Mouse (Mus musculus): ENCODE measurements at regions not wholly inside any gene's neighbourhood (a gene's known extent, or its start where the extent isn't known, plus 50 kb on each side); places are given as distances from the start of the nearest gene placed in this dataset.

GRCm38 (mm10) chr5:132758941-132759340 is 215.8 kb upstream of the Auts2 start:
- no peak overlapping the region for H3K27ac ChIP-seq
- no peak overlapping the region for H3K4me3 ChIP-seq (ENCODE audit: low read length)
- H3K9me3 ChIP-seq (ENCODE audit: low read length): no peaks in the 10 kb centered on the region
- 69% methylated on average over 10 of the region's 10 CpGs for WGBS
- DNase-seq (ENCODE audit: low spot score) (peak; percentile 6), ATAC-seq (no peak)
- no peak for TF ChIP-seq CTCF (IDR thresholded peaks at IDR 0.05; ENCODE audit: low read depth)
- no peak overlapping the region for H3K4me2 ChIP-seq (ENCODE audit: low read depth, low read length)
- H3K36me3 ChIP-seq (ENCODE audit: insufficient read depth, low read length): no peaks in the 10 kb centered on the region
- no peaks in the 10 kb centered on the region for H3K4me1 ChIP-seq (ENCODE audit: insufficient read depth, low read length)
- no peaks in the 10 kb centered on the region for H3K27me3 ChIP-seq (ENCODE audit: insufficient read depth, low read length)
- no peak overlapping the region for H3K9ac ChIP-seq (replicated peaks; ENCODE audit: low read length)

- H3K9ac ChIP-seq (replicated peaks; ENCODE audit: low read length): no peak overlapping the region
- no peaks in the 10 kb centered on the region for H3K4me1 ChIP-seq (ENCODE audit: insufficient read depth, low read length)
- WGBS: 73% methylated on average over 5 of the region's 5 CpGs
- H3K36me3 ChIP-seq (ENCODE audit: insufficient read depth, low read length): no peaks in the 10 kb centered on the region
- H3K4me3 ChIP-seq (ENCODE audit: low read length): no peak overlapping the region
- no peak for DNase-seq (ENCODE audit: low spot score)
- H3K9me3 ChIP-seq (ENCODE audit: low read length): no peaks in the 10 kb centered on the region
- H3K4me2 ChIP-seq (ENCODE audit: low read depth, low read length): no peak overlapping the region
- no peaks in the 10 kb centered on the region for H3K27me3 ChIP-seq (ENCODE audit: insufficient read depth, low read length)
- no peak for TF ChIP-seq CTCF (IDR thresholded peaks at IDR 0.05; ENCODE audit: low read depth)
- no peak overlapping the region for H3K27ac ChIP-seq
- ATAC-seq: no peak
These were observed 194.8 kb upstream of the Auts2 start for GRCm38 (mm10) chr5:132737966-132738365.

GRCm38 (mm10) chr5:132728689-132729189 is 185.6 kb upstream of the Auts2 start:
- Histone ChIP-seq H3K27me3 (ENCODE audit: insufficient read depth, low read length) (no peaks in the 10 kb centered on the region), H3K4me1 (ENCODE audit: insufficient read depth, low read length) (no peaks in the 10 kb centered on the region), H3K27ac (no peak overlapping the region), H3K9ac (replicated peaks; ENCODE audit: low read length) (no peak overlapping the region), H3K9me3 (ENCODE audit: low read length) (no peaks in the 10 kb centered on the region), H3K4me3 (ENCODE audit: low read length) (no peak overlapping the region), H3K4me2 (ENCODE audit: low read depth, low read length) (no peak overlapping the region), H3K36me3 (ENCODE audit: insufficient read depth, low read length) (no peaks in the 10 kb centered on the region)
- WGBS: 32% methylated on average over 10 of the region's 10 CpGs
- ATAC-seq: no peak
- DNase-seq (ENCODE audit: low spot score): no peak
- TF ChIP-seq CTCF (IDR thresholded peaks at IDR 0.05; ENCODE audit: low read depth): no peak

- no peak for TF ChIP-seq CTCF (IDR thresholded peaks at IDR 0.05; ENCODE audit: low read depth)
- H3K4me3 ChIP-seq (ENCODE audit: low read length): no peak overlapping the region
- H3K4me2 ChIP-seq (ENCODE audit: low read depth, low read length): no peak overlapping the region
- no peaks in the 10 kb centered on the region for H3K27me3 ChIP-seq (ENCODE audit: insufficient read depth, low read length)
- no peak overlapping the region for H3K9ac ChIP-seq (replicated peaks; ENCODE audit: low read length)
- no peaks in the 10 kb centered on the region for H3K9me3 ChIP-seq (ENCODE audit: low read length)
- WGBS: 60% methylated on average over 2 of the region's 2 CpGs
- no peak for DNase-seq (ENCODE audit: low spot score)
- ATAC-seq: no peak
- H3K27ac ChIP-seq: no peak overlapping the region
- no peaks in the 10 kb centered on the region for H3K4me1 ChIP-seq (ENCODE audit: insufficient read depth, low read length)
- H3K36me3 ChIP-seq (ENCODE audit: insufficient read depth, low read length): no peaks in the 10 kb centered on the region
These were observed 181.3 kb upstream of the Auts2 start for GRCm38 (mm10) chr5:132724467-132724866.

GRCm38 (mm10) chr5:132710301-132710700 is 167.2 kb upstream of the Auts2 start:
- ATAC-seq (no peak), DNase-seq (ENCODE audit: low spot score) (no peak)
- 82% methylated on average over 4 of the region's 4 CpGs for WGBS
- Histone ChIP-seq H3K4me3 (ENCODE audit: low read length) (no peak overlapping the region), H3K27me3 (ENCODE audit: insufficient read depth, low read length) (no peaks in the 10 kb centered on the region), H3K9ac (replicated peaks; ENCODE audit: low read length) (no peak overlapping the region), H3K27ac (no peak overlapping the region), H3K36me3 (ENCODE audit: insufficient read depth, low read length) (no peaks in the 10 kb centered on the region), H3K4me2 (ENCODE audit: low read depth, low read length) (no peak overlapping the region), H3K4me1 (ENCODE audit: insufficient read depth, low read length) (no peaks in the 10 kb centered on the region), H3K9me3 (ENCODE audit: low read length) (no peaks in the 10 kb centered on the region)
- TF ChIP-seq CTCF (IDR thresholded peaks at IDR 0.05; ENCODE audit: low read depth): no peak

- H3K9ac ChIP-seq (replicated peaks; ENCODE audit: low read length): no peak overlapping the region
- whole genome bisulfite sequencing: 40% methylated on average over 4 of the region's 4 CpGs
- H3K4me2 ChIP-seq (ENCODE audit: low read depth, low read length): no peak overlapping the region
- DNase-seq (ENCODE audit: low spot score) (no peak), ATAC-seq (no peak)
- no peaks in the 10 kb centered on the region for H3K4me1 ChIP-seq (ENCODE audit: insufficient read depth, low read length)
- no peaks in the 10 kb centered on the region for H3K36me3 ChIP-seq (ENCODE audit: insufficient read depth, low read length)
- no peaks in the 10 kb centered on the region for H3K9me3 ChIP-seq (ENCODE audit: low read length)
- H3K27me3 ChIP-seq (ENCODE audit: insufficient read depth, low read length): no peaks in the 10 kb centered on the region
- no peak overlapping the region for H3K27ac ChIP-seq
- TF ChIP-seq CTCF (IDR thresholded peaks at IDR 0.05; ENCODE audit: low read depth): no peak
- no peak overlapping the region for H3K4me3 ChIP-seq (ENCODE audit: low read length)
These were observed 164.4 kb upstream of the Auts2 start for GRCm38 (mm10) chr5:132707531-132707930.

GRCm38 (mm10) chr5:132703455-132704100 is 160.4 kb upstream of the Auts2 start:
- ATAC-seq: no peak
- Histone ChIP-seq H3K4me1 (ENCODE audit: insufficient read depth, low read length) (no peaks in the 10 kb centered on the region), H3K27ac (no peak overlapping the region), H3K4me3 (ENCODE audit: low read length) (no peak overlapping the region), H3K9ac (replicated peaks; ENCODE audit: low read length) (no peak overlapping the region), H3K9me3 (ENCODE audit: low read length) (no peaks in the 10 kb centered on the region), H3K27me3 (ENCODE audit: insufficient read depth, low read length) (no peaks in the 10 kb centered on the region), H3K36me3 (ENCODE audit: insufficient read depth, low read length) (no peaks in the 10 kb centered on the region), H3K4me2 (ENCODE audit: low read depth, low read length) (no peak overlapping the region)
- TF ChIP-seq CTCF (IDR thresholded peaks at IDR 0.05; ENCODE audit: low read depth): no peak
- WGBS: 83% methylated on average over 10 of the region's 10 CpGs
- DNase-seq (ENCODE audit: low spot score): no peak
